Mouse (Mus musculus): ENCODE data around the gene Sept5. TPM values are rescaled to one million over a fixed set of nuclear protein-coding genes. Genes with fewer than 3 reads are reported as not detected.

Sept5 gene
- total RNA-seq, 4 experiments from 2014 or later: 2.2 to 4.1 (median 3.0) TPM

DNA sequence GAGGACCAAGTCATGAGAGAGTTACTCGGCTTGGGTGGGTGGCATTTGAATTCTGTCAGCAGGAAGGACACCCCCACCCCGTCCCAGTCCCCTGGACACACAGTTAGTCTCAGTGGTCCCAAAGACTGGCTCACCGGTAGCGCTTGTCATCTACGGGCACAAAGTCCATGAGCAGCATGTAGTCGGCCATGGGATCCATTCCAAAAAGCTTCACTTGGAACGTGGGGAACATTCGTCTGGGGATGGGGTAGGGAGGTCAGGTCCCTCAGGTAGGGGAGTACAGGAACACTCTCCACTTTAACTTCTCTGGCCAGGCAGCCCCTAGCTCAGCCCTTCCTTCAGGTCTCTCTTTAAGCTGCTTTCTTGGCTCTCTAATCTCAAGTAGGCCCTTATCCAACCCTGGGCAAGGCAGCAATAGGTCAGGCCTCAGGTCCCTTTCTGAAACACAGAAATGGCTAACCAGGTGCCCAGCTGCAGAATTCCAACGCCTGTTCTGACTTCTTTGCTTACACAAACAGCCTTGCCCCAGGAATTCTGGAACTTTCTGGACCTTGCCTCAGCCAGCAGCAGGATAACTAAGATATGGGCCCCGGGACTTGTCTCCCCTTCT is 44.7 kb downstream of the Sept5 start:
- no peak for DNase-seq (ENCODE audit: low spot score)

DNA sequence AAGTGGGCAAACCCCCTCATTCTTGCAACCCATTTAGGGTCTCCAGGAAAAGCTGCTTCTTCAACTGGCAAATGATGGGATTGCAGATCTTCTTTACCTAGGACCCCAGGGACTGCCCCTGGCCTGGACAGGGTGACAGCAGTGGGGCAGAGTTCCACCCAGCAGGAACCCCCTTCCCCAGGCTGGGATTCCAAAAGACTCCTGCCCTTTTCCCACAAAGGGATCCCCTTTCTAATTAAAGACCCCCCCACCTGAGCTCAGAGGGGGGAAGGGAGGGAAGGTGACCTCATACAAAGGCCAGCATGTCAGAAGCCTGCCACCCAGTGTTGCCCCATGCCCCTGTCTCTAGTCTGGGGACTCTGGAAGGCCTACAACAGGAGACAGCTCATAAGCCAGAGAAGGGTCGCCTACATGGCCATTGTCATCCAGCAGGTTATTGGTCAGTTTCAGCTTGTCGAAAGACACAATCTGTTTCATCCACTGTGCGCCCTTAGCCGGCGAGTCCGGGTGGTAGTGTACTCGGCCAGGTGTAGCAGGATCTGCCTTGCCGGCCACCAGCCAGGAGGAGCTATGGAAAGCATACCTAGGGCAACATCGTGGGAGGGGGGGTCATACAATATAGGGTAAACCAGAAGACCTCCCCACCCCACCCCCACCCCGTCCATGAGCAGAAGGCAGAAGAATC is 45.9 kb downstream of the Sept5 start:
- no peak for DNase-seq (ENCODE audit: low spot score)

DNA sequence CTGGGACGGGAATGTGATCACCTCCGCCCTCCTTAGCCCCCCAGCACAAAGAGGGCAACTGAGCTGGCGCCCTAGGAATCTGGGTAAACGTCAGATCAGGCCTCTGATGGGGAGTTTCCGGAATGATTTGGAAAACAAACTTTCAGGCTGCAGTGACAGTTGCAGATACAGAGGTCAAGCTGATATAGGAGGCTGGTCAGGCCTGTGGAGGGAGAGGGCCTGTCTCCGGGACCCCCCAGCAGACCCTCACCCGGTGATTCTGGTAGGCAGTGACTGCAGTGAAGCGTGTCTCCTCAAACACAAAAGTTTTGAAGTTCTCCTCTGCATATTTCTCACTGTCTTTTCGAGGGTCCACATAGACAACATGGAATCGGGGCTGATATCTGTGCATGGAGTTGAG is 46.6 kb downstream of the Sept5 start:
- no peak for DNase-seq (ENCODE audit: low spot score)

DNA sequence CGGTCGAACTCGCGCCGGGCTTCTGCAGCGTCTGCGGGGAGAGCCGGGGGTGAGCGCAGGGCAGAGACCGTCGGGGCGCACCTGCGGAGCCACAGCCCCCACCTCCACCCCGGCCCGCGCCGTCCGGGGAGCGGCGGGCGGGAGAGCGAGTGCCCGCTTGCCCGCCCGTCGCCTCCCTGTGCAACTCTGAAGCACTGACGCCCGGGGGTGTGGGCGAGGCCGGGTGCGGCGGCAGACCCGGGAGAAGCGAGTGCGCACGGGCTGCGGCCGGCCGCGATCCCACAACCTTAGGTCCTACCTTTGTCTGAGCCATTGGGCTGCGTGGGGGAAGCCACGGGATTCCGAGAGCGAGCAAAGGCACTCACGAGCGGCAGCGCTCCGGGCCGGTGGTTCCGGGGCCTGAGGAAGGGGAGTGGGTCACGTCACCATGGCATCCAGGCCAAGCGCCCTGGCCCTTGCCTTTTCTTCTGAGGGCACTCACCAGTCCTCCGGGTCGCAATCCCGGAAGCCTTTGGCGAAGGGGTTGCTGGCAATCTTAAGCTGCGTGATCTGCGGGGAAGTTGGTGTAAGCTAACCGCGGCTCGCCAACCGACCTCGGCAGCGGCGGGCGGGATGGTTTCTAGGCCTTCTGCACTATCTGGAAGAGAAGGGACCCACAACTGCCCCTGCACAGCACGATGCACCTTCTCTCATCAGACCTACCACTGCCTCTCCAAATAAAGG is 47.2 kb downstream of the Sept5 start:
- no peak for DNase-seq (ENCODE audit: low spot score)

DNA sequence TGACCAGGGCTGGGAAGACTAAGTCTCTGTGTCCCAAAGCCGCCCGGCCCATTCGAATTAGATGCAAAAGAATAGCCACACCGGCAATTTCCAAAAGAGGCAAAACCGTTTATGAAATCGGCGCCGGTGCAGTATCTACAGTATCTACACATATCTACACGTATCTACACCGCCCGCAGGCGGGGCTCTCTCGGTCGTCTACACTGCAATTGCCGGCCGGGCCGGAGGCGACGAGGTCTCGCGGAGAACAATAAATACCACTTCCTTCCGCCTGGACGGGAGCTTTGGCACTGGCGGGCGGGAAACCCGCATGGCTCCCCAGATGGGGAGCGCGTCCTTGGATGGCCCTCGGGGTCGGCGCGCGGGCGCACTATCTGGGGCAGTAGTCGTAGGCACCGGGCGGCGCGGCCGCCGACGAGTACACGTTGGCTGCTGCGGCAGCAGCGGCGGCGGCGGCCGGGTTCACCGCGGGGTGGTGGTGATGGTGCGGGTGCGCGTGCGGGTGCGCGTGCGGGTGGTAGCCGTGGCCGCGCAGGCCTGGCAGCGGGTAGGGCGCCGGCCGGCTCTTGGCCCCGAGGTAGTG is 48.0 kb downstream of the Sept5 start:
- DNase-seq (ENCODE audit: low spot score): no peak

DNA sequence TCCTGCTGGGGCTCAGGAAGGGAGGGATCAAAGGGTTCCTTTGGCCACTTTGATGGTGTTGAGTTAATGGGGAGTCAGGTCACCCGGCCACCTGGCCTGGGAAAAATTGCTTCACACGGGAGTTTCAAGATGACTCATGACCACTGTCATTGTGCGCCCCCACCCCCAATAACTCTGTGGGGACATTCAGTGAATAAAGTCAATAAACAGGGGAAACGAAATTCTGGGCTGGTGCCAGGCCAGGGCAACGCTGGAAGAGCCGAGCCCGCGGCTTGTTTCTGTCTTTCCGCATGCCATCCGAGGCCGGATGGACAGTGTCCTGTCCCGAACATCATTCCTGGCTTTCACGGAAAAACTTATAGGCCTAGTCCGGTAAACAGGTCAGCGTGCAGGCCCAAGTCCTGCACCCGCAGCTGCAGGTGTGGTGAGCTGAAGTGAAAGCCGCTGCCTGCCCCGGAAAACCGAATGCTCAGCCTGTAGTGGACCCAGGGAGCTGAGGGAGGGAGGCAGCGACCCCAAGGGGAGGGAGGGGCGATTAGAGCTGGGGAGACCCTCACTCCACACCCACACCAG is 48.6 kb downstream of the Sept5 start:
- DNase-seq (ENCODE audit: low spot score): no peak

DNA sequence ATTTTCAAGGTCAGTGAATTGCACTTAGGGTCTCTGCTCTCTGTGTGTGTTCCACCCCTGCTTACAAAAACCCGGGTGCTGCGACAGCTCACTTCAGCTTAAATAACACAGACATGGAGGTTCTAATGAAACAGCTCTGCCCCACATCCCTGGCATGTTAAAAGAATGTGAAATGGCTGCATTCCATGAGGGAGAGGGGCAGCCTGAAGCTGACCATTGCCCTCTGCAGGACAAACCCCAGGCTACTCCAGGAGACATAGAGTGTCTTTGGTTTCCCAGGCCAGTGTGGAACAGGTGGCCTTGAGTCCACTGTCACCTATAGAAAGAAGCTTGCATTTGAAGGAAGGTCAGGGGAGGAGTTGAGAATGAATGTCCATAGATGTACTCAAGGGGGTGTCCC is 49.4 kb downstream of the Sept5 start:
- DNase-seq (ENCODE audit: low spot score): no peak

DNA sequence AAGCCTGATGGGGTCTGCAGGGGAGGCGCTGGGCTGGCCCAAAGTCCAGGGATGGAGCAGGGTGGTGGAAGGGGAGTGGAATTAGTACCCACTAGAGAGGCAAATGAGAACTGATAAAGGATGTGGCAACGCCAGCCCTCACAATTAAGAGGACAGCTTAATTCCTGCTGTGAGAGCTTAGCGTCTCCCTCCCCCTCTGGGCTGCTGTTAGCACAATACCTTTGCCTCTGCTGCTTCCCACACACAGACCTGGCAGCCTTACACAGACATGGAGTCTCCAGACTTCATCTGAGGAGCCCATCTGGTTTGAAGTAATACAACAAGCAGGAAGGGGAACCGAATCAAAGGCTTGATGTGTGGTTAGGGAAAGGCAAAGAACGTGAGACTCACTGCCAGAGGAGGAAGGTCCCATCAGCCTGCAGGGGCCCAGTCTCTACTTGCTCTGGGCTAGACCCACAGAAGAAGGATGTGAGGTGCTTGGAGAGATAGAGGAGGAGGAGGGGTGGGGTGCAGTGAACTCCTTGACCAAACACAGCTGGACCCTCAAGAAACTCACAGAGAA is 52.1 kb downstream of the Sept5 start:
- no peak for DNase-seq (ENCODE audit: low spot score)

DNA sequence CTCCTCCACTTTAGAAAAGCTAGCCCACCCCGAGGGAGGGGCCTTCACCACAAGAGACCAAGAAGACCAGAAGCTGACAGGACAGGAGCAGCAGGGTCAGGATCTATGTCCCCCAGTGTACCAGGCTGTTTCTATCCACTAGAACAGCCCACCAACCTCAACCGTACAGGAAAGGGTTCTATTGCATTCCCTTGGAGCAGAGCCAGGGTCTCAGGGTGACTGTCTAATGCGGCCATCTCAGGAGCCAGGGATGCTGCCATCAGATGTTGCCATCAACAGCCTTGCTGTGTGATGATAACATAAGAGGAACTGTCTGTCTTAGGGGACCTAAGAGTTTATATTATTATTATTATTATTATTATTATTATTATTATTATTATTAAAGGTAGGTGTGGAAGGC is 52.7 kb downstream of the Sept5 start:
- no peak for DNase-seq (ENCODE audit: low spot score)

DNA sequence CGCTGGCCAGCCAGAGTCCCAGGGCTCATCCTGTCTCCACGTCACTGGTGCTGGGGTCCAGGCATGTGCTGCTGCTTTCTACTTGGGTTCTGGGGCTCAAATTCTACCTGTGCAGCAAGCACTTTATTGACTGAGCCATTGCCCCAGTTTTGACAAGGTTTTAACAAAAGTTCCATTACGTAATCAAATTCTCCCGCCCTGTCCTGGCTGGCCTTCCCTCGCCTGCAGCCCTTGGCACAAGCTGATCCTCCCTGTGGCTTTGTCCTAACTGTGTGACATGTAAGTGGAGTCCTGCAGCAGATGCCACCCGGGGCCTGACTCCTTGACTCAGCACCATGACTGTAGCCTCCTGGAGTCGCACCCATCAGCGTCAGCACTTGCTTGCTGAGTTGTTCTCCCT is 55.6 kb downstream of the Sept5 start:
- DNase-seq (ENCODE audit: low spot score): no peak

Other genes with a start within 250 kb of the Sept5 start
- 10 to 100 TPM; 37.0 to 49.9 (median 42.1) TPM for gene Txnrd2, start 203.6 kb downstream of the Sept5 start, total RNA-seq (2022)
- gene Comt, start 203.1 kb downstream of the Sept5 start, total RNA-seq (2022): 100 to 1,000 TPM; 146 to 174 (median 157) TPM
- gene Gnb1l, start 131.2 kb downstream of the Sept5 start, total RNA-seq (2022): 1 to 10 TPM; 4.8 to 7.4 (median 5.5) TPM
- 1 to 10 TPM; 3.5 to 4.8 (median 4.0) TPM for gene Rtl10, start 131.1 kb downstream of the Sept5 start, total RNA-seq (2022)
- 1 to 10 TPM; 1.0 to 2.0 (median 1.1) TPM for gene Tbx1, start 39.3 kb downstream of the Sept5 start, total RNA-seq (2022)
- gene Gp1bb, start 7.6 kb downstream of the Sept5 start, total RNA-seq (2022): 1 to 10 TPM in 1 of 4 experiments, under 1 TPM in 3; 0.28 to 1.9 (median 0.36) TPM
- gene Gm49601, start 3.5 kb downstream of the Sept5 start, total RNA-seq (2022): 1 to 10 TPM in 1 of 4 experiments, under 1 TPM in 3; 0.46 to 2.0 (median 0.66) TPM
- gene Cldn5, start 146.9 kb upstream of the Sept5 start, total RNA-seq (2022): 10 to 100 TPM; 13.1 to 24.3 (median 15.1) TPM
- 10 to 100 TPM; 52.6 to 58.4 (median 55.9) TPM for gene Ufd1, start 181.8 kb upstream of the Sept5 start, total RNA-seq (2022)
- gene Cdc45, start 182.0 kb upstream of the Sept5 start, total RNA-seq (2022): 1 to 10 TPM; 1.9 to 3.0 (median 2.3) TPM
- 10 to 100 TPM; 21.1 to 28.7 (median 26.2) TPM for gene 2510002D24Rik, start 206.6 kb upstream of the Sept5 start, total RNA-seq (2022)
- gene Gm28539, start 206.6 kb upstream of the Sept5 start, total RNA-seq (2022): 1 to 10 TPM in 2 of 4 experiments, under 1 TPM in 1, not detected in 1; 0.14 to 4.6 (median 2.0) TPM
- gene Mrpl40, start 246.9 kb upstream of the Sept5 start, total RNA-seq (2022): 10 to 100 TPM; 47.0 to 60.1 (median 55.2) TPM
- 10 to 100 TPM; 15.9 to 22.3 (median 20.9) TPM for gene Hira, start 247.1 kb upstream of the Sept5 start, total RNA-seq (2022)